Mouse (Mus musculus) layer of hippocampus, adult 2 months (tissue): ENCODE data around the gene Lrp6. TPM values are rescaled to one million over a fixed set of nuclear protein-coding genes. Genes with fewer than 3 reads are reported as not detected.
A peak's percentile ranks its signal among the peaks of the same experiment; 100 is the strongest.

ENCODE experiments used
- DNase-seq, 2 experiments: peaks; one replicate each; pipeline ENCODE4 v3.0.0; 2022; ENCODE audit warnings: low spot score in 2 of 2
- H3K27ac ChIP-seq: fragments of 200-600 bp; 2 replicates; pipeline ENCODE4 v1.8.1; 2022
- H3K4me3 ChIP-seq: fragments of 200-600 bp; 2 replicates; pipeline ENCODE4 v1.8.1; 2022; ENCODE audit warnings: mild to moderate bottlenecking
- CTCF ChIP-seq: fragments of 200-600 bp; conservative IDR thresholded peaks from 2 replicates; pipeline ENCODE4 v1.8.1; 2022; ENCODE audit warnings: antibody characterized with exemption, mild to moderate bottlenecking, moderate library complexity
- total RNA-seq, 2 experiments: library from RNA; stranded (reverse); gene quantifications; 2 replicates each; pipeline ENCODE4 v1.2.3; 2021

Lrp6 gene
- total RNA-seq, 2 experiments from 2014 or later: 49.2 to 54.5 TPM

GRCm38 (mm10) chr6:134430161-134430799, 136.5 kb downstream of the Lrp6 start:
- TF ChIP-seq CTCF: no peak
- no peak for DNase-seq
- Histone ChIP-seq H3K27ac (no peak overlapping the region), H3K4me3 (no peak overlapping the region)

GRCm38 (mm10) chr6:134428455-134428854, 138.3 kb downstream of the Lrp6 start:
- H3K27ac ChIP-seq: no peak overlapping the region
- DNase-seq: no peak
- H3K4me3 ChIP-seq: no peak overlapping the region
- no peak for TF ChIP-seq CTCF

GRCm38 (mm10) chr6:134427165-134427564, 139.6 kb downstream of the Lrp6 start:
- no peak for DNase-seq

GRCm38 (mm10) chr6:134425216-134425717, 141.5 kb downstream of the Lrp6 start:
- Histone ChIP-seq H3K27ac (no peak overlapping the region), H3K4me3 (peak overlapping the region; percentile 23; the same call in 1 of the 2 replicates)
- DNase-seq: peak; percentile 60 to 75
- peak; percentile 85 for TF ChIP-seq CTCF

More at GRCm38 (mm10) chr6:134427165-134427564, 139.6 kb downstream of the Lrp6 start:
- H3K4me3 ChIP-seq: no peak overlapping the region
- H3K27ac ChIP-seq: no peak overlapping the region
- peak; percentile 56 for TF ChIP-seq CTCF

GRCm38 (mm10) chr6:134421921-134422320, 144.8 kb downstream of the Lrp6 start:
- H3K4me3 ChIP-seq: no peak overlapping the region
- H3K27ac ChIP-seq: no peak overlapping the region
- no peak for TF ChIP-seq CTCF
- DNase-seq: no peak

- Histone ChIP-seq H3K4me3 (no peak overlapping the region), H3K27ac (no peak overlapping the region)
- DNase-seq: no peak
- TF ChIP-seq CTCF: no peak
Observed at GRCm38 (mm10) chr6:134420375-134420774, 146.4 kb downstream of the Lrp6 start.

- Histone ChIP-seq H3K4me3 (no peak overlapping the region), H3K27ac (no peak overlapping the region)
- no peak for TF ChIP-seq CTCF
- no peak for DNase-seq
Observed at GRCm38 (mm10) chr6:134417886-134418285, 148.9 kb downstream of the Lrp6 start.

- Histone ChIP-seq H3K27ac (no peak overlapping the region), H3K4me3 (no peak overlapping the region)
- DNase-seq: no peak
- TF ChIP-seq CTCF: no peak
Observed at GRCm38 (mm10) chr6:134416556-134417105, 150.1 kb downstream of the Lrp6 start.

GRCm38 (mm10) chr6:134414532-134414883, 152.3 kb downstream of the Lrp6 start:
- Histone ChIP-seq H3K4me3 (no peak overlapping the region), H3K27ac (no peak overlapping the region)
- no peak for TF ChIP-seq CTCF
- DNase-seq: no peak

- H3K27ac ChIP-seq: no peak overlapping the region
- DNase-seq: no peak
- H3K4me3 ChIP-seq: no peak overlapping the region
- no peak for TF ChIP-seq CTCF
Observed at GRCm38 (mm10) chr6:134413706-134414531, 152.8 kb downstream of the Lrp6 start.

GRCm38 (mm10) chr6:134407226-134407625, 159.5 kb downstream of the Lrp6 start:
- H3K4me3 ChIP-seq: no peak overlapping the region
- DNase-seq: no peak
- no peak for TF ChIP-seq CTCF
- H3K27ac ChIP-seq: no peak overlapping the region

- no peak overlapping the region for H3K27ac ChIP-seq
- H3K4me3 ChIP-seq: no peak overlapping the region
- DNase-seq: no peak
- TF ChIP-seq CTCF: no peak
Observed at GRCm38 (mm10) chr6:134403684-134404070, 163.1 kb downstream of the Lrp6 start.
